ENCODE assay signal across 14 mouse cellular contexts in genomic region chr10:70640075-70640737, GRCm38 (mm10). TPM values are rescaled to one million over a fixed set of nuclear protein-coding genes. Genes with fewer than 3 reads are reported as not detected.
A peak's percentile ranks its signal among the peaks of the same experiment; 100 is the strongest.
DNase-seq lines count a peak whose midpoint lies in the region; ATAC-seq lines count a peak whose summit lies in the region.
"Had no signal": no experiment of that assay in that cellular context is flagged by ENCODE, and none has a peak within 500 bp of the region (broad histone marks: within the 10 kb centered on the region; RNA-seq: fewer than 3 reads in every experiment).

No protein-coding gene starts in this region.

- no peak overlapping the region for H3K4me3 ChIP-seq in hindbrain, embryonic 15.5 days
- no peak overlapping the region for H3K4me3 ChIP-seq in midbrain, embryonic 16.5 days (ENCODE audit: low read depth, low read length)
- H3K4me3 ChIP-seq: heart, embryonic 10.5 days; intestine, embryonic 15.5 days had no signal

- H3K4me1 ChIP-seq in hindbrain, embryonic 15.5 days (replicated peaks): peaks cover 18% of the 10 kb centered on the region
- H3K4me1 ChIP-seq in midbrain, embryonic 16.5 days (ENCODE audit: control insufficient read depth, insufficient read depth, low read length): no peaks in the 10 kb centered on the region; the same call in 1 of the 2 replicates
- H3K4me1 ChIP-seq: heart, embryonic 10.5 days; intestine, embryonic 15.5 days had no signal

- no peaks in the 10 kb centered on the region for H3K9me3 ChIP-seq in hindbrain, embryonic 15.5 days
- no peaks in the 10 kb centered on the region for H3K9me3 ChIP-seq in midbrain, embryonic 16.5 days (replicated peaks; ENCODE audit: control insufficient read depth, low read length, poor library complexity, severe bottlenecking)
- H3K9me3 ChIP-seq: heart, embryonic 10.5 days; intestine, embryonic 15.5 days had no signal

- H3K4me2 ChIP-seq in hindbrain, embryonic 15.5 days: no peak overlapping the region
- no peak overlapping the region for H3K4me2 ChIP-seq in midbrain, embryonic 16.5 days (ENCODE audit: low read length)
- H3K4me2 ChIP-seq: intestine, embryonic 15.5 days had no signal

- H3K9ac ChIP-seq in hindbrain, embryonic 15.5 days: no peak overlapping the region
- no peak overlapping the region for H3K9ac ChIP-seq in midbrain, embryonic 16.5 days (ENCODE audit: low read depth, low read length)
- H3K9ac ChIP-seq: intestine, embryonic 15.5 days had no signal

- peak; percentile 82 for ATAC-seq in hindbrain, embryonic 15.5 days (ENCODE audit: low FRiP score, low read depth)
- peak; percentile 75 for ATAC-seq in midbrain, embryonic 16.5 days
- ATAC-seq: intestine, embryonic 15.5 days had no signal

- DNase-seq in embryo, embryonic 10 days (ENCODE audit: low spot score): peak; percentile 56
- DNase-seq in embryo, embryonic 9.5 days (ENCODE audit: extremely low spot score): no peak
- peak; percentile 52 for DNase-seq in embryo, embryonic 11 days
- DNase-seq in retina, embryonic 14.5 days (ENCODE audit: low spot score): no peak
- no peak for DNase-seq in cerebellum, adult 8-10 months
- DNase-seq in frontal cortex, postnatal 14 days (ENCODE audit: low spot score in 2 of 2): no peak
- DNase-seq: adrenal gland, postnatal 25 days; lung, postnatal 10 days; spleen, adult 18-20 months; thymus, postnatal 4 days had no signal

- 29% methylated on average over 17 of the region's 17 CpGs for WGBS in hindbrain, embryonic 15.5 days
- 37% methylated on average over 17 of the region's 17 CpGs for WGBS in midbrain, embryonic 16.5 days

- H3K27ac ChIP-seq in hindbrain, embryonic 15.5 days (replicated peaks): peak overlapping the region; percentile 61
- peak overlapping the region; percentile 6; the same call in 1 of the 2 replicates for H3K27ac ChIP-seq in midbrain, embryonic 16.5 days (ENCODE audit: low read length)
- H3K27ac ChIP-seq: heart, embryonic 10.5 days; intestine, embryonic 15.5 days had no signal

- no peaks in the 10 kb centered on the region for H3K27me3 ChIP-seq in hindbrain, embryonic 15.5 days
- no peaks in the 10 kb centered on the region for H3K27me3 ChIP-seq in midbrain, embryonic 16.5 days (ENCODE audit: control insufficient read depth, insufficient read depth, low read depth, low read length)
- H3K27me3 ChIP-seq: intestine, embryonic 15.5 days had no signal

- no peaks in the 10 kb centered on the region for H3K36me3 ChIP-seq in hindbrain, embryonic 15.5 days
- H3K36me3 ChIP-seq in midbrain, embryonic 16.5 days (ENCODE audit: control insufficient read depth, insufficient read depth, low read length): no peaks in the 10 kb centered on the region
- H3K36me3 ChIP-seq: heart, embryonic 10.5 days; intestine, embryonic 15.5 days had no signal

RNA-seq across cellular contexts. Expression of gene Phyhipl, which starts 15.6 kb away (rescaled TPM):
- 293 and 310 TPM in 2 replicates for polyA plus RNA-seq in hindbrain, embryonic 15.5 days (2015; fragmentation: Nextera tagmentation; extraction: Ambion mirVana)
- polyA plus RNA-seq in midbrain, embryonic 16.5 days (2015; fragmentation: Nextera tagmentation; extraction: Ambion mirVana): 292 and 327 TPM in 2 replicates

Comparison
In these comparisons a context has a peak if more than half of its experiments do, and no peak if none do; other contexts are left out.
1. DNase-seq: peak in embryo, embryonic 10 days (single experiment) and embryo, embryonic 11 days (single experiment); none in embryo, embryonic 9.5 days (single experiment), retina, embryonic 14.5 days (single experiment), cerebellum, adult 8-10 months (single experiment) and frontal cortex, postnatal 14 days (0 of 2).